Mouse (Mus musculus) CD4-positive helper T cell, adult 2 months (primary cell): ENCODE measurements at regions not wholly inside any gene's neighbourhood (a gene's known extent, or its start where the extent isn't known, plus 50 kb on each side); places are given as distances from the start of the nearest gene placed in this dataset.

ENCODE experiments used
- DNase-seq: peaks from one replicate; pipeline ENCODE4 v3.0.0-alpha.2; 2012; ENCODE audit warnings: low read depth, missing footprints, low spot score

- DNase-seq, result no peak
Observed at GRCm38 (mm10) chr13:85436254-85436653, 147.3 kb upstream of the Rasa1 start.

GRCm38 (mm10) chr13:85430821-85431220 is 141.9 kb upstream of the Rasa1 start:
- peak; percentile 10 for DNase-seq

- DNase-seq, result peak; percentile 83
Observed at GRCm38 (mm10) chr13:85430040-85430439, 141.1 kb upstream of the Rasa1 start.

GRCm38 (mm10) chr13:85418671-85419070 is 129.7 kb upstream of the Rasa1 start:
- no peak for DNase-seq

GRCm38 (mm10) chr13:85414951-85415350 is 126.0 kb upstream of the Rasa1 start:
- DNase-seq, result no peak

- no peak for DNase-seq
Observed at GRCm38 (mm10) chr13:85411327-85411726, 122.4 kb upstream of the Rasa1 start.

- DNase-seq, result no peak
Observed at GRCm38 (mm10) chr13:85398834-85399233, 109.9 kb upstream of the Rasa1 start.

- peak; percentile 21 for DNase-seq
Observed at GRCm38 (mm10) chr13:85376338-85376998, 87.5 kb upstream of the Rasa1 start.

GRCm38 (mm10) chr13:85359621-85360020 is 70.7 kb upstream of the Rasa1 start:
- DNase-seq, result no peak

GRCm38 (mm10) chr13:85359143-85359542 is 70.2 kb upstream of the Rasa1 start:
- peak; percentile 43 for DNase-seq

- DNase-seq, result no peak
Observed at GRCm38 (mm10) chr13:85352061-85352460, 63.1 kb upstream of the Rasa1 start.
